7 mouse cellular contexts compared by ENCODE assay signal in genomic region chr2:122558317-122558716, GRCm38 (mm10). TPM values are rescaled to one million over a fixed set of nuclear protein-coding genes. Genes with fewer than 3 reads are reported as not detected.
A peak's percentile ranks its signal among the peaks of the same experiment; 100 is the strongest.
DNase-seq lines count a peak whose midpoint lies in the region; ATAC-seq lines count a peak whose summit lies in the region.

No protein-coding gene starts in this region.

- no peak overlapping the region for H3K4me3 ChIP-seq in embryonic facial prominence, embryonic 11.5 days (ENCODE audit: low read depth, low read length)

- no peaks in the 10 kb centered on the region for H3K4me1 ChIP-seq in embryonic facial prominence, embryonic 11.5 days (ENCODE audit: control insufficient read depth, insufficient read depth, low read length)

- 23% methylated on average over 2 of the region's 2 CpGs for WGBS in embryonic facial prominence, embryonic 11.5 days

- H3K9ac ChIP-seq in embryonic facial prominence, embryonic 11.5 days (replicated peaks; ENCODE audit: low read length), result no peak overlapping the region

- no peak for ATAC-seq in embryonic facial prominence, embryonic 11.5 days (replicated peaks; ENCODE audit: insufficient number of reproducible peaks, low FRiP score, low TSS enrichment, low read depth)

- no peaks in the 10 kb centered on the region for H3K36me3 ChIP-seq in embryonic facial prominence, embryonic 11.5 days (replicated peaks; ENCODE audit: control insufficient read depth, insufficient read depth, low read depth, low read length)
- H3K36me3 ChIP-seq in splenic B cell, adult 2 months (ENCODE audit: control insufficient read depth, insufficient read depth, low read length, poor library complexity, severe bottlenecking), result no peaks in the 10 kb centered on the region

- intact Hi-C loops in left cerebral cortex, postnatal 14 days (cut with DNase I), result loop anchor here (1.0 to 10.0 kb wide), 3 partner anchors 177 to 361 kb away; no protein-coding TSS in a partner anchor

- no peaks in the 10 kb centered on the region for H3K27me3 ChIP-seq in embryonic facial prominence, embryonic 11.5 days (ENCODE audit: control insufficient read depth, insufficient read depth, low read length)
- H3K27me3 ChIP-seq in splenic B cell, adult 2 months (ENCODE audit: control insufficient read depth, insufficient read depth, low read length, poor library complexity, severe bottlenecking), result no peaks in the 10 kb centered on the region

- H3K27ac ChIP-seq in embryonic facial prominence, embryonic 11.5 days (replicated peaks; ENCODE audit: low read depth, low read length), result no peak overlapping the region

- H3K9me3 ChIP-seq in embryonic facial prominence, embryonic 11.5 days (replicated peaks; ENCODE audit: control insufficient read depth, low read length), result no peaks in the 10 kb centered on the region

- no peak overlapping the region for H3K4me2 ChIP-seq in embryonic facial prominence, embryonic 11.5 days (ENCODE audit: low read depth, low read length)

- DNase-seq in kidney, postnatal 14 days, result peak; percentile 38
- DNase-seq in kidney, adult 11 months, result no peak
- DNase-seq in CD4-positive, CD25-positive, alpha-beta regulatory T cell, adult 2 months (ENCODE audit: low read depth, low spot score), result peak; percentile 78
- peak; percentile 18 for DNase-seq in MN1 (ENCODE audit: low spot score)
- peak; percentile 9 for DNase-seq in embryonic facial prominence, embryonic 11.5 days (ENCODE audit: low spot score)
- peak; percentile 57 to 68 for DNase-seq in left cerebral cortex, postnatal 14 days (ENCODE audit: low spot score in 2 of 2)
- DNase-seq in splenic B cell, adult 2 months (ENCODE audit: low read depth, low spot score), result peak; percentile 64

RNA-seq across cellular contexts. Expression of gene Gatm, which starts 52.8 kb away (rescaled TPM):
- 10.4 and 12.2 TPM in 2 replicates for polyA plus RNA-seq in embryonic facial prominence, embryonic 11.5 days (2014; fragmentation: Nextera tagmentation; extraction: Ambion mirVana)
- total RNA-seq in left cerebral cortex, postnatal 14 days (2021), result 10 to 100 TPM; 56.6 to 58.7 TPM
